Mouse (Mus musculus) intestine, postnatal 0 days (tissue): ENCODE measurements at regions not wholly inside any gene's neighbourhood (a gene's known extent, or its start where the extent isn't known, plus 50 kb on each side); places are given as distances from the start of the nearest gene placed in this dataset.

Source experiments
- ATAC-seq: fragments of 200-750 bp; cut with Nextera tagmentation; 2 replicates; pipeline ENCODE4 v1.8.0; 2017; ENCODE audit warnings: mild to moderate bottlenecking, moderate TSS enrichment, moderate library complexity
- H3K27ac ChIP-seq: fragments of 300-500 bp; sonication (generic); 2 replicates; pipeline ENCODE4 v1.5.1; 2014; ENCODE audit warnings: mild to moderate bottlenecking, low read depth, low read length, moderate library complexity
- H3K27me3 ChIP-seq: fragments of 300-500 bp; sonication (generic); replicated peaks from 2 replicates; pipeline ENCODE4 v1.6.1; 2014; ENCODE audit warnings: low read length, mixed read lengths; ENCODE audit not compliant: control insufficient read depth, insufficient read depth
- H3K36me3 ChIP-seq: fragments of 300-500 bp; sonication (generic); 2 replicates; pipeline ENCODE4 v1.6.1; 2014; ENCODE audit warnings: mild to moderate bottlenecking, moderate library complexity; ENCODE audit not compliant: control insufficient read depth, insufficient read depth
- H3K4me1 ChIP-seq: fragments of 300-500 bp; sonication (generic); replicated peaks from 2 replicates; pipeline ENCODE4 v1.6.1; 2014; ENCODE audit warnings: antibody characterized with exemption, low read length, mixed read lengths; ENCODE audit not compliant: control insufficient read depth, insufficient read depth
- H3K4me2 ChIP-seq: fragments of 300-500 bp; sonication (generic); replicated peaks from 2 replicates; pipeline ENCODE4 v1.6.1; 2014; ENCODE audit warnings: low read depth, mild to moderate bottlenecking, moderate library complexity
- H3K4me3 ChIP-seq: fragments of 300-500 bp; sonication (generic); 2 replicates; pipeline ENCODE4 v1.5.1; 2014; ENCODE audit warnings: low read depth, low read length
- H3K9ac ChIP-seq: fragments of 300-500 bp; sonication (generic); 2 replicates; pipeline ENCODE4 v1.6.1; 2014; ENCODE audit warnings: mild to moderate bottlenecking, low read depth, low read length
- H3K9me3 ChIP-seq: fragments of 300-500 bp; sonication (generic); 2 replicates; pipeline ENCODE4 v1.6.1; 2016; ENCODE audit warnings: mixed run types; ENCODE audit not compliant: control insufficient read depth
- CTCF ChIP-seq: sonication (generic); IDR thresholded peaks from 2 replicates; pipeline ENCODE4 v1.5.1; 2016; ENCODE audit warnings: low read depth, mild to moderate bottlenecking, control low read depth, antibody characterized with exemption, moderate library complexity
- WGBS: fragments of 180-500 bp; shearing (Covaris S2); extraction: QIAGEN DNeasy Blood & Tissue Kit; methylation state at CpG from one replicate; pipeline ENCODE4 v1.1.7; 2014; 5-methylcytosine and 5-hydroxymethylcytosine counted together

GRCm38 (mm10) chr13:35529577-35529976 is 130.1 kb upstream of the Cdyl start:
- Histone ChIP-seq H3K4me2 (no peak overlapping the region), H3K4me1 (no peaks in the 10 kb centered on the region), H3K9me3 (no peaks in the 10 kb centered on the region), H3K4me3 (no peak overlapping the region), H3K27ac (no peak overlapping the region), H3K36me3 (no peaks in the 10 kb centered on the region), H3K9ac (no peak overlapping the region), H3K27me3 (no peaks in the 10 kb centered on the region)
- no peak for ATAC-seq
- 85% methylated on average over 3 of the region's 3 CpGs for WGBS
- no peak for TF ChIP-seq CTCF

- Histone ChIP-seq H3K9me3 (no peaks in the 10 kb centered on the region), H3K27ac (no peak overlapping the region), H3K9ac (no peak overlapping the region), H3K36me3 (no peaks in the 10 kb centered on the region), H3K27me3 (no peaks in the 10 kb centered on the region), H3K4me1 (no peaks in the 10 kb centered on the region), H3K4me3 (no peak overlapping the region), H3K4me2 (no peak overlapping the region)
- no peak for ATAC-seq
- TF ChIP-seq CTCF, result no peak
- WGBS, result 85% methylated on average over 7 of the region's 7 CpGs
These were observed 122.5 kb upstream of the Cdyl start for GRCm38 (mm10) chr13:35537106-35537505.

GRCm38 (mm10) chr13:35537936-35538335 is 121.7 kb upstream of the Cdyl start:
- H3K27me3 ChIP-seq, result no peaks in the 10 kb centered on the region
- no peak for TF ChIP-seq CTCF
- no peak overlapping the region for H3K9ac ChIP-seq
- ATAC-seq, result no peak
- 83% methylated on average over 5 of the region's 5 CpGs for WGBS
- no peaks in the 10 kb centered on the region for H3K36me3 ChIP-seq
- no peaks in the 10 kb centered on the region for H3K4me1 ChIP-seq
- no peak overlapping the region for H3K4me2 ChIP-seq
- H3K27ac ChIP-seq, result no peak overlapping the region
- H3K9me3 ChIP-seq, result no peaks in the 10 kb centered on the region
- no peak overlapping the region for H3K4me3 ChIP-seq

GRCm38 (mm10) chr13:35540433-35540832 is 119.2 kb upstream of the Cdyl start:
- Histone ChIP-seq H3K4me2 (no peak overlapping the region), H3K27me3 (no peaks in the 10 kb centered on the region), H3K27ac (no peak overlapping the region), H3K36me3 (no peaks in the 10 kb centered on the region), H3K9me3 (no peaks in the 10 kb centered on the region), H3K4me3 (no peak overlapping the region), H3K4me1 (no peaks in the 10 kb centered on the region), H3K9ac (no peak overlapping the region)
- TF ChIP-seq CTCF, result no peak
- no peak for ATAC-seq
- WGBS, result 85% methylated on average over 2 of the region's 2 CpGs

GRCm38 (mm10) chr13:35541053-35541452 is 118.6 kb upstream of the Cdyl start:
- no peak for ATAC-seq
- WGBS, result 74% methylated on average over 6 of the region's 6 CpGs
- H3K4me2 ChIP-seq, result no peak overlapping the region

GRCm38 (mm10) chr13:35564006-35564405 is 95.6 kb upstream of the Cdyl start:
- Histone ChIP-seq H3K9me3 (no peaks in the 10 kb centered on the region), H3K9ac (no peak overlapping the region), H3K4me1 (no peaks in the 10 kb centered on the region), H3K4me3 (no peak overlapping the region), H3K27ac (no peak overlapping the region), H3K4me2 (no peak overlapping the region), H3K27me3 (no peaks in the 10 kb centered on the region), H3K36me3 (no peaks in the 10 kb centered on the region)
- ATAC-seq, result no peak
- no peak for TF ChIP-seq CTCF
- 28% methylated on average over 1 of the region's 1 CpGs for WGBS

More at GRCm38 (mm10) chr13:35541053-35541452, 118.6 kb upstream of the Cdyl start:
- Histone ChIP-seq H3K4me3 (no peak overlapping the region), H3K27me3 (no peaks in the 10 kb centered on the region), H3K36me3 (no peaks in the 10 kb centered on the region), H3K9me3 (no peaks in the 10 kb centered on the region), H3K27ac (no peak overlapping the region), H3K4me1 (no peaks in the 10 kb centered on the region), H3K9ac (no peak overlapping the region)
- no peak for TF ChIP-seq CTCF

GRCm38 (mm10) chr13:35581616-35582015 is 78.0 kb upstream of the Cdyl start:
- WGBS, result 33% methylated on average over 3 of the region's 3 CpGs
- ATAC-seq, result no peak
- Histone ChIP-seq H3K4me2 (no peak overlapping the region), H3K9ac (no peak overlapping the region), H3K27me3 (no peaks in the 10 kb centered on the region), H3K4me3 (no peak overlapping the region), H3K9me3 (no peaks in the 10 kb centered on the region), H3K27ac (no peak overlapping the region), H3K4me1 (no peaks in the 10 kb centered on the region), H3K36me3 (no peaks in the 10 kb centered on the region)
- TF ChIP-seq CTCF, result no peak
